Mouse (Mus musculus) B cell, adult 2 months (primary cell): Measurements from ENCODE around the gene Trpm7.

Source experiments
- DNase-seq, 2 experiments: peaks; one replicate each; pipeline ENCODE4 v3.0.0; 2022

Gene Trpm7

DNA sequence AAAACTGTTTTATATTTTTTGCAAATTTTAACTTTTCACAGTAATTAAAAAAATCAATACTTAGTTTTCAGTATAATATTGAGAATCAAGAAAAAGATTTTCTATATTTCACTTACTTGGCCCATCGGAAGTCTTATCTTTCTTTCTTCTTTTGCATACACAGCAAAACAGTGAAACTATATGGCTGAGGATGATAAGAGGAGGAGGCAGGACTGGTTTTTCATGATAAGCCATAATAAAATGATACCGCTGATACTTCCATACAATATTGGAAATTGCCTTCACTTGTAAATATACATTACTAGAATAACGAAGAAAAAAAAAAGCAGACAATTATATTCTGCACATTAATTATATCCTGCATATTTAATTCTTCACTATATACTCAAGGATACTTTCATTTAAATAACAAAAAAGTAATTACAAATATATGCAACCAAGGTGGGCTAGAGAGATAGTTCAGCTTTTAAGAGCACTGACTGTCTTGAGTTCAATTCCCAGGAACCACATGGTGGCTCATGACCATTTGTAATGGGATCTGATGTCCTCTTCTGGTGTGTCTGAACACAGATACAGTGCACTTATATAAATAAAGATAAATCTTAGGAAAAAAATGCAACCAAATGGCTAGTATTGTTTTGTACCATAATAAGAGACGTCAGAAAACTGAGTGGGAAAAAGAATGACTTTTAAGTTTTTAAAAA is 59.2 kb downstream of the Trpm7 start:
- DNase-seq = no peak

GRCm38 (mm10) chr2:126815822-126816221 is 60.2 kb downstream of the Trpm7 start:
- DNase-seq = no peak

DNA sequence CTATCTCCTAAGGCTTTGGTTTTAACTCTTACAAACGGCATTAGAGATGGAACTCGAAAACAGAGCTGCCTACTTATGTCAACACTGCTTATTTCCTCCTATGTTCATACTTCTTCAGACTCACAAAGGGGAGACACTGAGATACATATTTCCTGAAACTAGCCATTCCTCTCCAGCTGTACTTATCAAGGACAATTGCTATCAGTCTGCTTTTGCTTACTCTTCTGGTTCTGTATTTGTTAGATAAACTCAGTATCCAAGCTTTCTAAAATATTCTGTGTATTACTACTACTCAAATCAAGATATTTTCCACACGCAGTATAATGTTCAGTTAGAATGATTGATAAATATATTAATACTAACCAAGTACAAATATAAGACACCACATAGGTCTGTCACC is 74.0 kb downstream of the Trpm7 start:
- no peak for DNase-seq

GRCm38 (mm10) chr2:126798455-126798854 is 77.6 kb downstream of the Trpm7 start:
- DNase-seq = no peak

DNA sequence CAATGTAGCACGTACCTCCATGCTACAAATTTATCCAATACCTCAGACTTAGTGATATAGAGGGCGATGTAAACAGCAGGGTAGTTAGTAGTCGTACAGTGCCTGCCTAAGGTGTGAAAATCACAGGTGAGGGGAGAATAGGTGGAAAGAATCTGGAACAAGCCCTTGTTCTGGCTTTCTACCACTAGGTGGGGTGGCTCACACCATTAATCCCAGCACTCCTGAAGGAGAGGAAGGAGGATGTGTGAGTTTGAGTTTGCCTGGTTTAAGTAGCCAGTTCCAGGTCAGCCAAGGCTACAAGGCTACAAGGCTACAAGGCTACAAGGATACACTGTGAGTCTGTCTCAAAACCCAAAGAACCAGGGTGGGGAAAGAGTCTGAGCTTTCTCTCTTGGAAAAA is 80.3 kb downstream of the Trpm7 start:
- no peak for DNase-seq

GRCm38 (mm10) chr2:126792611-126793010 is 83.4 kb downstream of the Trpm7 start:
- no peak for DNase-seq

- DNase-seq = no peak
Measured at GRCm38 (mm10) chr2:126787721-126788342, 88.2 kb downstream of the Trpm7 start.

- DNase-seq = no peak
Measured at GRCm38 (mm10) chr2:126783370-126783769, 92.7 kb downstream of the Trpm7 start, which contains the start of gene Usp50. Gene Usp50 (minus strand): TSS chr2:126783470.

DNA sequence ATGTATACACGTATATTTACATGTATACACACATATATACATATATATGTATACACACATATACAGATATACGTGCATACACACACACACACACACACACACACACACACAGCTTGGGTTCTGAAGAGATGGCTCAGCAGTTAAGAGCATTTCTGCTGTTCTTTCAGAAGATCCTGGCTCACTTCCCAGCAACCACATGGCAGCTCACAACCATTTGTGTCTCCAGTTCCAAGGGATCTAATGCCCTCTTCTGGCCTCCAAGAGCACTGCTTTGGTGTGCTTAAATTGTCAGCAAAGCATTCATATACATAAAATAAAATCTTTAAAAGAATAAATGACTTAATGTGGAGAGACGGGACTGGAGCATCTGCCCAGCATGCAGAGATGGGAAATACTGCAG is 93.6 kb downstream of the Trpm7 start:
- no peak for DNase-seq

DNA sequence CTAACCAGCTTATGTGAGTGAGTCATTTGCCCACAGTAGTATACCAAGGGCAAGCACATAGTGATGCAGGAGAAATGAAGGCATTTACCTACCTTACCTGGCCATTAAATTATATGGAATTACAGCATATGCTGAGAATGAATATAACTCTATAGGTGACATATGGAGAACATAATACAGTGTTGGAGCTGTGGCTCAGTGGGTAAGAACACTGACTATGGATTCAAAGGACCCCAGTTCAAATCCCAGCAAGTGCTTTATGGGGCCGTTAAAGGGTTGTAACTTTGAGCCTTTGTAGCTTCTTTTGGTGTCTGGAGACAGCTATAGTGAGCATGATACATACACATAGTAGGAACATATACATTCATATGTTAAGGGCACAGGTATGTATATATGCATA is 94.6 kb downstream of the Trpm7 start:
- DNase-seq = no peak

DNA sequence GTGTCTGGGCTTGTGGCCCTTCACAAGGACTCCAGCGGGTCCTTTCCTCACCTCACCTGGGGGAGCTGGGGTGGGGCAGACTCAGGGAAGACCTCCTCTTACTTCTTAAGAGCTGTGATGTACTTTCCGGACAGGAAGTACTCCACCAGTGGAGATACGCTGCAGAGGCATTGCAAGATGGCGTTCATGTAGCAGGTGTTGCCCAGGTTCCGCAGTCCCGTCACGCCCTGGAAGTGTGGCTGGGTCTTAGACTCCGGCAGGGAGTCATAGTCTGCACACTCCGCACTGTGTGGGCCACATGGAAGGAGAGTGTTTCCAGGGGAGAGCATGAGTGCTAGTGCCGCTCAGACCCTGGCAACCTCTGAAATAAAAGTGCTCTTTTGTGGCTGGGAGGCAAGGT is 95.7 kb downstream of the Trpm7 start:
- DNase-seq = no peak

GRCm38 (mm10) chr2:126778806-126779205 is 97.2 kb downstream of the Trpm7 start:
- no peak for DNase-seq

DNA sequence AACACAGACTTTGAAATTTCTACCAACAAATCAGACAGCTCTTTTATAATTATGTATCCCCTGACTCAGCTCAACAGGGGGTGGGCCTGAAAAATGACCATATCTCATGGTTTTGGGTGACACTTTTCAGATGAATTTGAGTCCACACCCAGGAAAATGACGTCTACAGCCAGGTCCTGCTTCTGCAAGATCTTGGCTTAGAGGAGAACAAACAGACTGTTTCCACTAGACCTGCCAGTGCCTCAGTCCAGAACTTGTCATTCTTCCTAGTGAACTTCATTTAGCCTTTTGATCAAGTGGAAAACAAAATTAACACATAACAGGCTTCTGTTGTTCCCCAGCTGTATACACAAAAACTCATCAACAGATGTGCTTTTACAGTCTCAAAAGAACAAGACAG is 99.6 kb downstream of the Trpm7 start:
- no peak for DNase-seq

DNA sequence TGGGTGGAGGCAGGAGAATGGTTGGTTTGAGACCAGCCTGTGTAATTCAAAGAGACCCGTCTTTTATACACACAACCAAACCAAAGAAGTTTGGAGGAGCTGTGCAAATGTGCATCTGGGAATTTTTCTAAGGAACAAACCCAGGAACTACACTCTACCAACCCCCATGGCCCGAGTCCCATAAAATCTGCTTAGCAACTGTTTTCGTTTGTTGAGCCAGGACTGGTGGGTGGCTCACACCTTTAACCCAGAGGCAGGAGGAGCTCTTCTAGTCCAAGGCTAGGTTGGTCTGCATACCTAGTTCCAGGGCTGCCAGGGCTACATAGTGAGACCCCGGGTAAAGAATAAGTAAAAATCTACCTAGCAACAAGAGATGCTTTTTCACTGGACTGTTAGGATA is 100.1 kb downstream of the Trpm7 start:
- DNase-seq = no peak

GRCm38 (mm10) chr2:126772217-126772616 is 103.8 kb downstream of the Trpm7 start:
- DNase-seq = no peak

GRCm38 (mm10) chr2:126769431-126770181 is 106.4 kb downstream of the Trpm7 start:
- DNase-seq = no peak

- DNase-seq = no peak
Measured at GRCm38 (mm10) chr2:126768194-126768593, 107.8 kb downstream of the Trpm7 start.

DNA sequence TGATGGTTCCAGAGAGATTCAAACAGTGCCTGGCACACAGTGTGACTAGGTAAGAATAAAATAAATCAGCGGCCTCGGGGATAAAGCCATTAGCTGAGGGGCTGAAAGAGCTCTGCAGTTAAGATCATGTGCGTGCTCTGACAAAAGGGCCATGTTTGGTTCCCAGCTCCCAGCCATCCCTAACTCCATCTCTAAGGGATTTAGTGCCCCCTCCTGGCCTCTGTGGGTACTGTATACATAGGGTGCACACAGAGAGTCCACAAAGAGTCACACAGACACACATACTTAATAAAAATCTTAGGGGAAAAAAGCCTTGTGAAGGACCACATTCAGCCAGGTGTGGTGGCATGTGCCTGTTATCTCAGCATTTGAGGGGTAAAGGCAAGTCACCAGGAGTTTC is 108.4 kb downstream of the Trpm7 start:
- no peak for DNase-seq

DNA sequence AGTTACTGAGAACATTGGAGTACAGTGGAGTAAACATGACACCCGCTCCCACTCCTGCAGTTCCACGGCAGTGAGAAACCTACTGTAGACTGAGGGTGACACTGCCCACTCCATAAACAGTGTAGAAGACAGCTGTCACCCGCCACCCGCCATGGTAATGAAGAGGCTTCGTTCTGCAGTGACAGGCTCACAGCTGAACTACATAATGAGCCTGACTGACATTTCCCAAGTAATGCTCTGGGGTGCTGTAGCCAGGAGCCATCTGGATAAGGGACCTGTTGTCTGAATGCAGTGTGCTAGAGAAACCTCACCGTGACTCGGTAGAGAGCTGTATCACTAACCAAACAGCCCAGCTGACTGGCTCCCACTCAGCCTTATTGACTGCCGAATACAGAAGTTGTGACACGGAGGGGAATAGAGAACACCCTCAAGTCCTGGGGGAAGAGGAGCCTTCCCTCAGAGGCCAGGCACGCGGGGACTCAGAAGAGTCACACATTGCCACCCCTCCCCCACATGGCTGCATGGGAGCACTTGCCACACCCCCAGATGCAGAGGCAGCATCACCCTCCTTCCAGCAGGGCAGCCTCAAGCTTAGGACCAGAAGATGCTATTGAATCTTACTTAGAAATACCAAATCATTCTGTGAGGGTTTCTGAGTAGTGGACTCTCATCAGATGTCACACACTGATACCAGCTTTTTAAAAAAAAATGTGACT is 110.0 kb downstream of the Trpm7 start:
- no peak for DNase-seq

DNA sequence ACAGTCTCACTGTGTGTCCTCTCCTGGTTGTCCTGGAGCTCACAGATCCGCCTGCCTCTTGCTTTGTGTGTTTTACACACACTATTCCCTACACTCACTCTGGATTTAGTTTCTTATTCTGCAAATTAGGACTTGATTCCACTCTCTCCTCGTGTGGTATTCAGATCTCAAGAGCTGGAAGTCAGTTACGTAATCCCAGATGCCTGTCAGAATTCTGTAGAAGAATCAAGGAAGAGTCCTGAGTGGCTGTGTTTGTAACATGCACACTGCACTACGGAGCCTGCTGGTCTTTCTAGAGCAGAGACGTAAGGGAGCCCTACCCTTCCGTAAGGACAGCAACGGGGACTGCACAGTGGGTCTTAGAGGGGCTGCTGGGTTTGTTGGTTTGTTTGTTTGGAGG is 116.7 kb downstream of the Trpm7 start:
- DNase-seq = no peak

DNA sequence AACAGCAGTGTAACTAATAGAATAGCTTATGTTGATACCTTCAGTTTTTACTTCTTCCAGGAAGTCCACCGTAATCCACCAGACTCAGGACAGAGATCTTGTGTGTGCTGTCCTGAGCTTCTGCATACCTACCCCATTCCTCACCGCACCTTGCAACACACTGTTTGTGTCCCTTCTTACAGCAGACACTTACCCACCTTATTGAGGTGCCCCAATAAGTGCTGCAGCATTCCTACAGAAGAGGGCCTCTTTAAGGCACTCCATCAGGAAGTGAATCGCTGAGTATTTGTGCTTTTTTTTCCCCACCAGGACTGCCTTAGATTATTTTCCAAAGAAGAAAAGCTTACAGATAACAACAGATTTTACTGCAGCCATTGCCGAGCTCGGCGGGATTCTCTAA is 120.4 kb downstream of the Trpm7 start:
- DNase-seq = no peak

DNA sequence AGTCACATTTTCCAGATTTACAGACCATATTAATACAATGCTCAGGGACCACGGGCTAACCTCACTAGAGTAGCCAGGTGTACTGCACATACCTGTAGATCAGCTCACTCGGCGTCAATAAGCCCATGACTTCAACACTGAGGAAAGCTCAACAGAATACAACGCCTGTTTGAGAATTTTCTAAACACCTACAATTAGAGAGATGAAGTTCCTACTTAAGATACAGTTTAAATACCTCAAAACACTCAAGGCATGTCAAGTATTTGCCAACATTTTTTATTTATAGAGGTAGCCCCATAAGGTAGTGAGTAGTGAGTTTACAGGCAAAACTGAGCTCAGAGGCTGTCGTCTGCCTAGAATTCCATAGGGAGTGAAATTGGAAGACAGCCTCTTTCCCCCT is 132.6 kb downstream of the Trpm7 start:
- no peak for DNase-seq
